Mouse (Mus musculus) neural tube, embryonic 13.5 days (tissue): Measurements from ENCODE around the gene Vps8. TPM values are rescaled to one million over a fixed set of nuclear protein-coding genes. Genes with fewer than 3 reads are reported as not detected.
"Not testable (repeated sequence)": the region's sequence is repeated elsewhere in the genome, so short reads cannot be mapped to it uniquely, and the experiment has no call there.

Experiments
- ATAC-seq: fragments of 200-750 bp; cut with Nextera tagmentation; 2 replicates; pipeline ENCODE4 v1.8.0; 2017; ENCODE audit warnings: low read depth, mild to moderate bottlenecking, moderate TSS enrichment, moderate library complexity
- H3K27ac ChIP-seq: fragments of 300-500 bp; sonication (generic); replicated peaks from 2 replicates; pipeline ENCODE4 v1.5.1; 2015; ENCODE audit warnings: moderate library complexity, mild to moderate bottlenecking, inconsistent platforms
- H3K27me3 ChIP-seq: fragments of 300-500 bp; sonication (generic); 2 replicates; pipeline ENCODE4 v1.6.1; 2015; ENCODE audit warnings: mild to moderate bottlenecking, inconsistent platforms
- H3K36me3 ChIP-seq: fragments of 300-500 bp; sonication (generic); 2 replicates; pipeline ENCODE4 v1.6.1; 2015; ENCODE audit warnings: mild to moderate bottlenecking, inconsistent platforms
- H3K4me1 ChIP-seq: fragments of 300-500 bp; sonication (generic); replicated peaks from 2 replicates; pipeline ENCODE4 v1.6.1; 2015; ENCODE audit warnings: inconsistent platforms
- H3K4me2 ChIP-seq: fragments of 300-500 bp; sonication (generic); 2 replicates; pipeline ENCODE4 v1.6.1; 2015; ENCODE audit warnings: inconsistent platforms, mild to moderate bottlenecking, moderate library complexity
- H3K4me3 ChIP-seq: fragments of 300-500 bp; sonication (generic); 2 replicates; pipeline ENCODE4 v1.5.1; 2015; ENCODE audit warnings: mild to moderate bottlenecking, inconsistent platforms
- H3K9ac ChIP-seq: fragments of 300-500 bp; sonication (generic); 2 replicates; pipeline ENCODE4 v1.6.1; 2015; ENCODE audit warnings: moderate library complexity, mild to moderate bottlenecking, inconsistent platforms
- H3K9me3 ChIP-seq: fragments of 300-500 bp; sonication (generic); 2 replicates; pipeline ENCODE4 v1.6.1; 2016; ENCODE audit warnings: inconsistent platforms
- WGBS: fragments of 180-500 bp; shearing (Covaris S2); methylation state at CpG from one replicate; pipeline ENCODE4 v1.1.7; 2015; 5-methylcytosine and 5-hydroxymethylcytosine counted together
- polyA plus RNA-seq: library from polyadenylated mRNA; unstranded; fragments of >200 nt; fragmentation: Nextera tagmentation; extraction: Ambion mirVana; gene quantifications from 2 replicates; pipeline ENCODE4 v1.2.1, GENCODE M21; 2015

Gene Vps8
- polyA plus RNA-seq, 1 experiment from 2014 or later, result 26.7 TPM

DNA sequence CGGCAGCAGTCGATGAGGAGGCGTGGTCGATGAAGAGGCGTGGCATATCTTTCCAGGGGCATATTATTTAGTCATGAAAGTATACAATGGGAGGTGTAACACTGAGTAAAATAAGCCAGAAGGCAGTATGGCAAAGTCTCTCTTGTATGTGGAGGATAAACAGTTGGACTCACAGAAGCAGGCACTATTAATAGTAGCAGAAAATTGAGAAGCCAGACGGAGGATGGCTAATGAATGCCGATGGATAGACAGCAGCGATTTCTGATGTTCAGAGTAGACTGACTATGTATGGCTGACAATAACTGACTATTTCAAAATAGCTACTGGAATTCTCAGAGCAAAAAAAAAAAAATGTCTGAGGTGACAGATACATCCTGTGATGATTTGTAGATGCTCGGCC lies 233.0 kb downstream of the Vps8 start:
- Histone ChIP-seq H3K4me2 (no peak overlapping the region), H3K27me3 (no peaks in the 10 kb centered on the region), H3K4me1 (peaks cover 21% of the 10 kb centered on the region), H3K4me3 (no peak overlapping the region), H3K27ac (peak overlapping the region; percentile 77), H3K9ac (no peak overlapping the region), H3K36me3 (peaks cover 29% of the 10 kb centered on the region), H3K9me3 (peaks cover 5% of the 10 kb centered on the region; the same call in 1 of the 2 replicates)
- no peak for ATAC-seq
- WGBS, result 87% methylated on average over 9 of the region's 9 CpGs

DNA sequence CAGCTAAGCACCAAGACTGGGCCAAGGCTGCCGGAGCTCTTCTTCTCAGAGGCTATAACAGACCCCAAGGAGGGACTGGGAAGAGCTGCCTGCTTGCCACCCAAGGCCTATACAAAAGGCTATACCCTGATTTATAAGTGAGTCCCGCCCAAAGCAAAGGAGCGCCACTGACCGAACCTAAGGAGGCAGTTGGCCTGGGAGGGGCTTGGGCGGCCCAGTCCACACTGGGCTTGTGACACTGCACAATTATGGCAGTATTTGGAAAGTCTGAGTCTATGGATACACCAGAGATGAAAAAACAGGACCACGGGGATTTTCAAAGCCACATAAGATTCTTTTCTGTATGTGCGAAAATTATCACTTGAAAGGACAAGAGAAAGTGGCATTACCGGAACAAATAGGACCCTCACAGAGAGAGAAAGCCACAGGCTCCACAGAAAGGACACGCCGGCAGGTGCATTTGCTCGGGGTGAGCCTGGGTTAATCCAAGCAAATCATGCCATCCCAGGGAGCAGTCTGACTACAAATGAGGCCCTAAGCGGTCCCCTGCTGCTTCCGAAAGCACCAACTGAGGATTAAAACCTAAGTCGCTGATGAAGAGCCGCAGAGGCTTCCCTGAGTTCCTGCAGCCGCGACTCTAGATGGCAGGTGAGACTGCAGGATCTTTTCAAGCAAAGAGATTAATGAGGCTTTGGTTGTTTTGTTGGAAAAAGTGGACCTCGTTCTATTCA lies 241.9 kb downstream of the Vps8 start:
- Histone ChIP-seq H3K36me3 (peaks cover 7% of the 10 kb centered on the region; the same call in 1 of the 2 replicates), H3K4me2 (peak overlapping the region; percentile 42), H3K9me3 (0 out of 2 replicates have a peak, but pooled peaks cover 4% of the 10 kb centered on the region), H3K4me3 (peak overlapping the region; percentile 13; the same call in 1 of the 2 replicates), H3K27me3 (no peaks in the 10 kb centered on the region), H3K4me1 (peaks cover 39% of the 10 kb centered on the region), H3K9ac (peak overlapping the region; percentile 38), H3K27ac (peak overlapping the region; percentile 80)
- 8% methylated on average over 18 of the region's 18 CpGs for WGBS
- peak; percentile 84 for ATAC-seq

DNA sequence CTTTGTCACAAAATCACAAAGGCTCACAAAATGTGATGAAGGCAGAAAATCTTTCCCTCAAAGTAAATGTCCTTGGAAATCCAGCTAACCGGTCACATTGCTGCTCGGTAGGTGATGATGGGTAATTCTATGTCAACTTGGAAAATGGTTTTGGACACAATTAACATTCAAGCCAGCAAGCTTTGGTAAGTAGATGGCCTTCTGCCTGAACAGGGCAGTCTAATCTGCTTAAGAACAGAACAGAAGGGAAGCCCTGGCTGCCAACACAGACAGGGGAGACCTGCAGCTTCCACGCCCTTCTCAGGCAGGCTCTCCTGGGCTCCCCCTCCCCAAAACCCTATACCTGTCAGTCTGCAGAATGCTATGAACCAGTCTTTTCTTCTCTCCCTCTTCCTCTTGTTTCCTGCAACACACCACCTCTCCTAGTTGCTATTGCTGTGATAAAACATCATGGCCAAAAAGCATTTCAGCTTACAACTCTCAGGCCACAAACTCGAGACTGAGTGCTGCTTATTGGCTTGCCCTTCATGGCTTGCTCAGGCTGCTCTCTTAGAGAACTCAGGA lies 242.6 kb downstream of the Vps8 start:
- peak overlapping the region; percentile 38; the same call in 1 of the 2 replicates for H3K9ac ChIP-seq

DNA sequence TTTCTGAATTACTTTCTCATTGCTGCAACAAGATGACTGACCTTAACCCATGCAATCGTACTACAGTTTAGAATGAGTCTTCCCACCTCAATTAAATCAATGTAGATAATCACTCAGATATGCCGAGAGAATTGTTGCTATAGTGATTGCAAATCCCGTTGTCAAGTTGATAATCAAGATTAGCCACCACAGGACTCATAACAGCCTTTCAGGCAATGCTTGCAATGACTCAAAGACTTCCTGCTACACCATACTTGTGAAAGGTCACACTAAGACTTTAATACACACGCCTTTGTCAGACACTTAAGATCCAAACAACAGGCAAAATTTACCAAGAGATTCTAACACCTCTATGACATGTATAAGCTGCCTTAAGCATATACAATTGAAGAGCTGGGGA lies 249.0 kb downstream of the Vps8 start:
- H3K9me3 ChIP-seq, result 0 out of 2 replicates have a peak, but pooled peaks cover 4% of the 10 kb centered on the region
- no peak overlapping the region for H3K27ac ChIP-seq
- no peaks in the 10 kb centered on the region for H3K4me1 ChIP-seq
- no peaks in the 10 kb centered on the region for H3K27me3 ChIP-seq
- 86% methylated on average over 4 of the region's 4 CpGs for WGBS
- ATAC-seq, result no peak
- peaks cover 11% of the 10 kb centered on the region for H3K36me3 ChIP-seq
- no peak overlapping the region for H3K9ac ChIP-seq
- H3K4me2 ChIP-seq, result no peak overlapping the region
- H3K4me3 ChIP-seq, result no peak overlapping the region

More for the DNA sequence above, 242.6 kb downstream of the Vps8 start:
- WGBS, result 10% methylated on average over 4 of the region's 4 CpGs
- peak; percentile 57; the same call in 1 of the 2 replicates for ATAC-seq
- Histone ChIP-seq H3K4me2 (peak overlapping the region; percentile 42), H3K27ac (peak overlapping the region; percentile 80), H3K27me3 (no peaks in the 10 kb centered on the region), H3K36me3 (peaks cover 6% of the 10 kb centered on the region; the same call in 1 of the 2 replicates), H3K4me1 (peaks cover 35% of the 10 kb centered on the region), H3K4me3 (no peak overlapping the region), H3K9me3 (0 out of 2 replicates have a peak, but pooled peaks cover 4% of the 10 kb centered on the region)

DNA sequence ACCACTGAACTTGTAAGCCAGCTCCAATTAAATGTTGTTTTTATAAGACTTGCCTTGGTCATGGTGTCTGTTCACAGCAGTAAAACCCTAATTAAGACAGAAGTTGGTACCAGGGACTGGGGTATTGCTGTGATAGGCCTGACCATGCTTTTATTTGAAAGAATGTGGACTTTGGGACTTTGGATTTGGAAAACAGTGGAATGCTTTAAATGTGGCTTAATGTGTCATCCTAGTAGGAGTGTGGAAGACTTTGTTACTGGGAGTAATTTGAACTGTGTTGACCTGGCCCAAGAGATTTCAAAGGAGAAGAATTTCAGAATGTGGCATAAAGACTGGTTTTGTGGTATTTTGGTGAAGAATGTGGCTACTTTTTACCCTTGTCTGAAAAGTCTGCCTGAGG lies 250.1 kb downstream of the Vps8 start:
- ATAC-seq, result not testable (repeated sequence)

DNA sequence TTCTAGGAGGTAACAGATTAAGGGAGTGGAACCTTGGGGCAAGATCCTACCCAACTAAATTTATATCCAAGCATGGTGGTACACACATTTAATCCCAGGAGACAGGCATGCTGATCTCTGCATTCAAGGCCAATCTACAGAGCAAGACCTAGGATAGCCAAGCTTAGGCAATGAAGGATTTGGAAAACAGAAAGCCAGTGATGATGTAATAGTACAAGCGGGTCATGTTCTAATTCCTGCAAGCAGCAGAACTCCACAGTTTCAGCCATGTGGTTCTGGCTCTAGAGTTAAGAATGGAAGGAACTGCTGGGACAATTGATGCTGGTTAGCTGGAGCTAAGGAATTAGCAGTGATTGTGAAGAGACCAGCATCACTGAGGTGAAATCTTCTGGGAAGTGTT lies 250.7 kb downstream of the Vps8 start:
- not testable (repeated sequence) for H3K27ac ChIP-seq, H3K4me1 ChIP-seq, ATAC-seq, H3K9ac ChIP-seq, H3K4me2 ChIP-seq, H3K9me3 ChIP-seq, H3K27me3 ChIP-seq, H3K4me3 ChIP-seq
- peaks cover 21% of the 10 kb centered on the region for H3K36me3 ChIP-seq
- 98% methylated on average over 1 of the region's 1 CpGs for WGBS

More for the DNA sequence above, 250.1 kb downstream of the Vps8 start:
- H3K9ac ChIP-seq, H3K9me3 ChIP-seq, H3K27me3 ChIP-seq, H3K4me1 ChIP-seq, H3K27ac ChIP-seq, H3K4me3 ChIP-seq, H3K4me2 ChIP-seq: not testable (repeated sequence)
- H3K36me3 ChIP-seq, result peaks cover 21% of the 10 kb centered on the region

DNA sequence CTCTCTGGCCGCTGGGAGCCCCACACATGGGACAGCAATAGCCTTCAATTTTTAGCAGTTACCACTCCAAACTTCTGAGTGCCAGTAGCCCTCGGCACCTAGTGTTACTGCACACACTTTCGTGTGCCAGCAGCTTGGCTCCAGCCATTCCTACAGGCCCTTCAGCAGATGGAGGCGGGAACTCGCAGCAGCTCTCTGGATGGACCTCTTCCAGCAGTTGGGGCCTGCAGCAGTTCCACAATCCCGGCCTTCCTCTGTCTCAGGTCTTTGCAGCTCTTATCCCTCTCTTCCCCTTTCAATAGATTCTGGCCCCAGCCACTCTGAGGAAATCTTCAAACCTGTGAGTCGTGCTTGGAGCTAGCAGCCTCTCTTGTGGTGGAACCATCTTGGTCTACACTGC lies 253.9 kb downstream of the Vps8 start:
- no peaks in the 10 kb centered on the region for H3K9me3 ChIP-seq
- ATAC-seq, result no peak
- H3K27me3 ChIP-seq, result no peaks in the 10 kb centered on the region
- H3K9ac ChIP-seq, result no peak overlapping the region
- no peak overlapping the region for H3K4me2 ChIP-seq
- H3K36me3 ChIP-seq, result peaks cover 21% of the 10 kb centered on the region
- 0 out of 2 replicates have a peak, but pooled peaks cover 2% of the 10 kb centered on the region for H3K4me1 ChIP-seq
- no peak overlapping the region for H3K4me3 ChIP-seq
- WGBS, result 94% methylated on average over 7 of the region's 7 CpGs
- no peak overlapping the region for H3K27ac ChIP-seq

DNA sequence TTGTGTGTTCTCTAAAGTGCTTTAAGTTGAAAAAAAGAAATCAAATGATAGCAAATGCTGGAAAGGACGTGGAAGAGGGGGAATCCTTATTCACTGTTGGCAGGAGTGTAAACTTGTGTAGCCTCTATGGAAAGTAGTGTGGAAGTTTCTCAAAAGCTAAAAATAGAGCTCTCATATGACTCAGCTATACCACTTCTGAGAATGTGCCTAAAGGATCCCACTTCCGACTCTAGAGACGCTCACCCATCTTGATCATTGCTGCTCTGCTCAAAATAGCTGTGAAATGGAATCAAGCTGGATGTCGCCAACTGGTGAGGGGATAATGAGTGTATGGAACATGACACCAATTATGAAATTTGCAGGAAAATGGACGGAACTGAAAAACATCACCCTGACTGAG lies 264.5 kb downstream of the Vps8 start:
- H3K4me2 ChIP-seq, result no peak overlapping the region
- peaks cover 18% of the 10 kb centered on the region for H3K9me3 ChIP-seq
- 94% methylated on average over 5 of the region's 5 CpGs for WGBS
- peaks cover 26% of the 10 kb centered on the region for H3K4me1 ChIP-seq
- no peaks in the 10 kb centered on the region for H3K27me3 ChIP-seq
- H3K27ac ChIP-seq, result no peak overlapping the region
- ATAC-seq, result no peak
- H3K9ac ChIP-seq, result no peak overlapping the region
- H3K4me3 ChIP-seq, result no peak overlapping the region
- H3K36me3 ChIP-seq, result peaks cover 45% of the 10 kb centered on the region

DNA sequence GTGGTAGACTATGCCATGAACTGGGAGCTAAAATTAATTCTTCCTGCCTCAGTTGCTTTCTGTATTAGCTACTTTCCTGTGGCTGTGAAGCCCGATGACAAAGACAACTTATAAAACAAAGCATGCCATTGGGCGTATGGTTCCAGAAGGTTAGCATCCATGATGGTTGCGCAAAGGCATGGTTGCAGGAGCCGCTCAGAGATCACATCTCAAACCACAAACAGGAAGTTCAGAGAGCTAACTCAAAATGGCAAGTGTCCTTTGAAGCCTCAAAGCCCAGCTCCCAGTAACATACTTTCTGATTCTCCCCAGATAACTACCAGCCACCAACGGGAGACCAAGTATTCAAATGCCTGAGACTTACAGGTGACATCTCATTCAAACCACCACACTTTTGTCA lies 266.2 kb downstream of the Vps8 start:
- 90% methylated on average over 5 of the region's 5 CpGs for WGBS
- no peak overlapping the region for H3K9ac ChIP-seq

DNA sequence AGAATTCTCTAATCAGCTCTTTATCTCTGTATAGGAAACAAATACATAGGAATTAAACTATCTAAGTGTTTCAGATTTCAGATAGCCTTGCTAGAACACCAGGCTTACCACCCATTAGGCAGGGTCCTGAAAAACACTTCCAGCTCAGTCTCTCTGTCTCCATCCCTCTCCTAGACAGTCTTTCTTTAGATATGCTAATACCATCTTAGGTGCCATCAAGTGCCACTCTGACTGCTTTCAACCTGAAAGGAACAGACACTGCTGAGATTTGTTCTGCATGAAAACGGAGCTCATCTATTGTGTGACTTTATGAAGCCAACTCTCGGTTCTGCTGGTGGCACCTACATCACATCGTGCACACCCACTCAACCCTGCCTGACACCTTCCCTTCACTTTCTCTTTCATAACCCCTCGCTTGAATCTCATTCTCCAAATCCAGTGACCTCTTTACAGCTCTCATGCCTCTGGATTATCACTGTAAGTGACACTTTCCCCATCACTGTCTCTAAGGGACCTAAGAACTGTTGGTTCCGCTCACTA lies 267.4 kb downstream of the Vps8 start:
- H3K4me2 ChIP-seq, result no peak overlapping the region
- WGBS, result 30% methylated on average over 5 of the region's 5 CpGs
- no peak for ATAC-seq

More for the DNA sequence above, 266.2 kb downstream of the Vps8 start:
- Histone ChIP-seq H3K27me3 (no peaks in the 10 kb centered on the region), H3K4me1 (peaks cover 39% of the 10 kb centered on the region), H3K9me3 (peaks cover 10% of the 10 kb centered on the region), H3K4me2 (no peak overlapping the region), H3K27ac (no peak overlapping the region), H3K4me3 (no peak overlapping the region), H3K36me3 (peaks cover 32% of the 10 kb centered on the region)
- ATAC-seq, result no peak

DNA sequence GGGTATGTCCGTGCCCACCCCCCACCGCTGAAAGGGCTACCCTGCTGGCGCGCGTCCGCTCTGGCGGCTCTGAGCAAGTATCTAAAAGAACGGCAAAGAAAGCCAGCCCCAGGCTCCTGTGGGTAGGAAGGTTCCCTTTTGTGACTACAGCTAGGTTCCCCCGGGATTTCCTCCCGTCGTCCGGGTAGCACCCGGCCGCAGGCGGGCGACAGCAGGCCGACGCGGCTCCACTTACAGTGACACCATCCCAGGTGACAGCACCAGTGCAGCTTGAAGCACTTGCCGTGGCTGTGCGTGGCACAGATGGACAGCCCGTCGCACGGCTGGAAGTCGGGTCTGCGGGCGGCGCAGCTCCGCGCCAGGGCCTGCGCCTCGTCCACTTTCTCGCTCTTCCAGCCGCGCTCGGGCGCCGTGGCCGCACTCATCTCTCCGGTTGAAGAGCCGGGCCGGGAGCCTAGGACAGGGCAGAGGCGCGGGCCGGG lies 271.1 kb downstream of the Vps8 start:
- under 1% methylated on average over 41 of the region's 45 CpGs for WGBS
- Histone ChIP-seq H3K9me3 (no peaks in the 10 kb centered on the region), H3K27me3 (no peaks in the 10 kb centered on the region), H3K36me3 (0 out of 2 replicates have a peak, but pooled peaks cover 4% of the 10 kb centered on the region), H3K4me2 (peak overlapping the region; percentile 84), H3K9ac (peak overlapping the region; percentile 98), H3K4me1 (peaks cover 52% of the 10 kb centered on the region), H3K4me3 (peak overlapping the region; percentile 81), H3K27ac (peak overlapping the region; percentile 98)
- peak; percentile 75 for ATAC-seq

More for the DNA sequence above, 267.4 kb downstream of the Vps8 start:
- H3K4me3 ChIP-seq, result no peak overlapping the region
- H3K27me3 ChIP-seq, result no peaks in the 10 kb centered on the region
- H3K9ac ChIP-seq, result no peak overlapping the region; the same call in 1 of the 2 replicates
- no peak overlapping the region for H3K27ac ChIP-seq
- peaks cover 8% of the 10 kb centered on the region for H3K9me3 ChIP-seq
- peaks cover 29% of the 10 kb centered on the region for H3K36me3 ChIP-seq
- peaks cover 42% of the 10 kb centered on the region for H3K4me1 ChIP-seq
